Mouse (Mus musculus) left cerebral cortex, adult 11 months (tissue): ENCODE measurements at regions not wholly inside any gene's neighbourhood (a gene's known extent, or its start where the extent isn't known, plus 50 kb on each side); places are given as distances from the start of the nearest gene placed in this dataset.

Source experiments
- DNase-seq: peaks from one replicate; pipeline ENCODE4 v3.0.0; 2022; ENCODE audit warnings: low spot score

DNA sequence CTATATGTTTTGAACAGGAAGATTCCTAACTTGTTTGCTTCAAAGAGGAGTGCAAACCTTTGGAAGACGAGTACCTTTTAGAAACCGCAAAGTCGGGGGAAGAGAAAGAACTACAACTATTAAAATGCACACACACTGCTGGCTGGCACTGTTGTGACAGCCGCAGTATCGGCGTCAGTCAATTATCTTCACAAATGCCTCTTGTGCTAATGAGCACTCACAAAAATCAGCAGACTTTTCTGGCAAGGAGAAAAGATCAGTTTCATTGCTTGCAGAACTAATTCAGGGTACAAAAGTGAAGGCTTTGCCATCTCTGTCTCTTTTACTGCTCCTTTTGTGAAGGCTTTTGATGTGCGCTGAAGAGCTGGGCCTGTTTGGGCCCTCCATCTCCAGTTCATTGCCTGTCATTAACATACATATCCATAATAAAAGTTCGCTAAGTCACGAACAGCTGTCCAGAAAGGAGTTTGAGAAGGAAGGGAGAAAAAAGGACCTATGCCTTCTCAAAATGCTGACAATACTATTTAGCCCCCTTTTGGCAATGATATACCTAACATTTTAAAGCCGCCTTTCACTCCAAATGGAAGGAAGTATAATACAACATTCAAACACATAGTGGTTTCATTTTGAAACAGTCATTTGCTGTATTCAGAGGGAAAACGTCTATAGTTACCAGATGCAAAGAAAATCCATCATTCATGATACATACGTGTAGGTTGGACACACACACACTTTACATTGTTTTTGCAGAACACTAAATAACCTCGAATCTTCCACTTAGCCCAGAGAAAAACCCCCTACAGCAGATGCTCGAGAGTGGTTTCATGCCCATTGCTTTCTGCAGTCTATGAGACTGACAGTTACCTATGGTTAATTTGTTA is 186.6 kb upstream of the Sp8 start:
- DNase-seq, result no peak

DNA sequence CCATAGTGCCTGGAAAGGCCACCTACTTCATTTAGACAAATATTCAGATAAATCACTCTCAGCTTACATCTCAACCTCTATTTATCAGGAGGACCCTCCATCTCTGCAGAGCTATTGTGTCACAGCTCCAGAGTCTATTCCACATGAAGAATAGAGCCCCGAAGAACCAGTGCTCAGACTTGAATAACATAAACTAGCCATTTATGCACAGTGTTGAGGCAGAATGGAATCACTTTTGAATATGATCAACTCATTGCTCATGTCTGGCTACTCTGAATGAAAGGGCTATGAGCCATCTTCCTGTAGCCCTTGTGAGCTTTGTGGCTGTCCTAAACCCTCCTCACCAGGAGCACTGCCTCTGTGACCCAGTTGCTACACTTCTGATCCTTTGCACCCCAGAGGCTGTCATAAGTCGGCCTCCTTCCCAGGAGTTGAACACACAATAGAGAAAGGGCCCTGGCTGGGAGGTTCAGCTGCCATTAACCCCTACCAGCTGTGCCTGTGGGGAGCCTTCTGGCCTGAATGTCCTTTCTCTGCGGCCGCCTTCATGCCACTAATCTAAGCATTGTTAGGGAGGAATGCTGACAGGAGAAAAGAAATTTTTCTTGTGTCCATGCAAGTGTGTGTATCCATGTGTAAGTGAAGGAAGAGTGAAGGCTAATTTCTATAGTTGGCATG is 195.5 kb upstream of the Sp8 start:
- DNase-seq, result no peak

DNA sequence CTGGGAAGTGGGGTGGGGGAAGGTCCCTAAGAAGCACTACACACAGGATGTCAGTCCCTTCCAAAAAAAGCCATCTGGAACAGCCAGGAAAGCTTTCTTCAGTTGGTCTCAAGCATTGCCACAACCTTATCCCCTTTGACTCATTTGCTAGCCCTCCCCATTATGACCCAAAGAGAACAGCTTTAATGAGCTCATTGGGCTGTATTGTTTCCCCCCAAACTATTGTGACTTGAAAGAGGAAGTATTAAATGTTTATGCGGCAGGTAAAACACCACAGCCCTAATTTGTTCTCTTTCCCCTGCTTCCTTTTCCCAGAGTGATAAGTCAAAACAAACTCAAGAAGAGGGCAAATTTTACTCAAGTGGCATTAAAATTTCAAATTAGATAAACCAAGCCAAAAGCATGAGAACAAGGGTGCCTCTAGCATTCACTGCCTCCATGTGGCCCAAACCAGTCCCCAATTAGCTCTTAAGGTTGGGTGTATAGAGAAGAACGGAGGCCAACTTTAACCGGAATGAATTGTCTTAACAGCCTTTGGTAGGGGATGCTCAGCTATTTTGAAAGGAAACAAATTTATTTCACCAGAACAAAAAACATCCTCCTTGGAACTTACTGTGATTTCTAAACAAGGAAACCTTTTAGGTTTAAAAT is 196.7 kb upstream of the Sp8 start:
- no peak for DNase-seq

DNA sequence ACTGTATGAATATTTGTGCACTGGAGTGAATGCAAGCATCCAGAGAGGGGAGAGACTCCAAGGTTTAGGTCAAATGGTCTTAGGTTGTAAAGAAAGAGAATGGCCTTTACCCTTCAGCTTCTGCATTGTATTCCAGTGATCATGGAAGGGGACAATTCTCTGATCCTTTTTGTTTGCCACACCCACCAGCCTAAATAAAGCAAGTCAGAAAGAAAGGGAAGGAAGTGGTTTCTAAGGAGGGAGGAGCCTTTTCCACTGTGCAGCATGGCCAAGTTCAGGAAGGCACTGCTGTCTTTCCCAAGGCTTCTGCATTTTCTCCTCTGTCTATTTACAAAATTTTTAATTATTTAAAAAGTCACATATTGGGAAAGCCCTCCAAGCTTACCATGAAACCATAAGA is 197.5 kb upstream of the Sp8 start:
- no peak for DNase-seq

DNA sequence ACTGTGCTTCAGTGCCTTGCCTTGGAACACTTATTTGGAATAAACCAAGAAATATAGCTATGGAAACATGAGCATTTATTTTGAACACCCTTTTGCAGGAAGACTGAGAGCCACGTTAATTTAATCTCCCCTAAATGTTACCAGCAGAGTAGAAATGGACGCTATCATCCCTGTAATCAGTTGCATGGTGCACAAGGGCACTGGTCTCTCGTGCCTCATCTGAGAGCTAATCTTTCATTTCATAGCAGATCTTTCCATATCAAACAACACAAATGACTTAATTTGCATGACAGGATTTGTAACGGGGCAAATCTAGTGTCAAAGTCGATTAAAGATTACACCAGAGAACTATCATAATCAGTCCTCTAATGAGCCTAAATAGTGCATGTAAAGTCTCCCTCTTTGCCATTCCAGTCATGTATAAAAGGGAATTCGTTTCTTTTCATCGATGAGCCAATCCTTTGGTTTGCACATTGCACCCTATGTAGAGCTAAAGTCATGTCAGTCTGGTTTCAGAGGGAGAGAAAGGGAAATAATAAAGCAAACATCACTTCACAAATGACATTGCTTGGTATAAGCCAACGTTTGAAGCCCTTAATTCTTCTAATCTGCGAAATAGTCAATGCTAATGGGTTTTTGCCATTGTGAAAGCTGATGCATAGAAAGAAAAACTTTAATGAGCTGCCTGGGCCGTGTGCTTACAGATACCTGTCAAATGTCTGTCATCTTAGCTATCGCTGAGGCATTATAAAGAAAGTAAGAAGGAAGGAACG is 198.7 kb upstream of the Sp8 start:
- no peak for DNase-seq

DNA sequence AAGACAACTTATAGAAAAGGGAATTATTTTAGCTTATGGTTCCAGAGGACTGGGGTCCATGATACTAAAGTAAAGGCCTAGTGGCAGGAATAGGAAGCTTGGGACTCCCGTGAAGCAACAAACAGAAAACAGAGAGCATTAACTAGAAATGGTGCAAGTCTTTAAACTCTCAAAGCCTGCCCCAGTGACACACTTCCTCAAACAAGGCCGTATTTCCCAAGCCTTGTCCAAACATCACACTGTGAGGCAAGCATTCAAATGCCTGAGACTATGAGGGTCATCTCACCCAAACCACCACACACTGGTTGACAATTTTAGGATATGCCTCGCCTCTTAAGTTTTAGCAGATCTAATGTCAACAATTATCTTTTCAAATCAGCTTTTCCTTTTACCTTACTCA is 205.2 kb upstream of the Sp8 start:
- DNase-seq, result no peak

DNA sequence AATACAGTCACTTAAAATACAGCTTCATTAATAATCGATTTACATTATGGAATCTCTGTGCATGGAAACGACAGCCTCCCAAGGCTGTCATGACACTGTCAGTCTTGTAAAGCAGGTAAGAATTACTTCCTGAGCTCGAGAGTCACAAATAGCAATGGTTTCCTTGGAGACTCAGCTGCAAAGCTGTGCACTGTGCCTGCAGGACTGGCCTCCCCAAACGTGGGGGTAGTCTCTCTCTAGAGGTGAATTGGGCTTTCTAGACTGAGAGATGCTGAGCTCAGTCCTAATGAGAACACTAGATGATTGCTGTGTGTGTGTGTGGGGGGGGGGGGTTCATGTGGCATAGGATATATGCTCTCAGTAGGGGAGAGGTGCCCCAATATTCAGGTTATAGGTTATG is 208.9 kb upstream of the Sp8 start:
- DNase-seq, result no peak

DNA sequence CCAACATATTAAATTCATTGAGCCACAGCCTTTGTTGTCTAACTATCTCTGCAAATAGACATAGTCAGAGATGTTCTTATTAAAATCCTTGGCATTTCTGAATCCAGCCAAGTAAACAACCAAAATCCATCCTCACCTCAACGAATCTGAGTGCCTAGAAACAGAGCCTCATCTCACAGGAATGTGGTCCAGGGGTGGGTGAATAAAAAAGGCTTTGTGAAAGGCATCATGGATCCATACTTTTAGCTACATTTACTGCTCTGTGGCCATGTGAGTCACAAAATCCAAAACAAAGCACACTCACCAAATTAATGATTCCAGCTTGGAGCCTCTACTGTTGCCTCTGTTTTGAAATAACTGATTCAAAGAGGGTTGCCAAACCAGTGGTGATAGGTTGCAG is 210.7 kb upstream of the Sp8 start:
- DNase-seq, result no peak

DNA sequence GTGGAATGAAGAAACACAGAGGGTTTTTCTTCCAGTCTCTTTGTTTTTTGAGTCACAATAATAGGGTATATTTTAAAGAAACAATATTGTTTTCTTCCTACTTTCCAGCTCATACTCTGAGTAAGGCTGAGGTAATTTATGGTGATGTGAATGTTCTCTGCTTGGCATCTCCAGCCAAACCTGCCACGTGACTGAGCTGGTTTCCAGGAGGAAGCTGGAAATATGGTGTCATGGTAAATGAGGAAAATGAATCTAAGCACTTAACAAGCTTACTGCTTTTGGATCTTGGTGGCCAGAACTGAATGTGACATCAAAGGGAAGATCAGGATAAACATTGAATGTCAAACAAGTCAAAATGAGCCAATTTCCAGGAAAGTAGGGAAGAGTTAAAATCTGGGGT is 215.8 kb upstream of the Sp8 start:
- no peak for DNase-seq

DNA sequence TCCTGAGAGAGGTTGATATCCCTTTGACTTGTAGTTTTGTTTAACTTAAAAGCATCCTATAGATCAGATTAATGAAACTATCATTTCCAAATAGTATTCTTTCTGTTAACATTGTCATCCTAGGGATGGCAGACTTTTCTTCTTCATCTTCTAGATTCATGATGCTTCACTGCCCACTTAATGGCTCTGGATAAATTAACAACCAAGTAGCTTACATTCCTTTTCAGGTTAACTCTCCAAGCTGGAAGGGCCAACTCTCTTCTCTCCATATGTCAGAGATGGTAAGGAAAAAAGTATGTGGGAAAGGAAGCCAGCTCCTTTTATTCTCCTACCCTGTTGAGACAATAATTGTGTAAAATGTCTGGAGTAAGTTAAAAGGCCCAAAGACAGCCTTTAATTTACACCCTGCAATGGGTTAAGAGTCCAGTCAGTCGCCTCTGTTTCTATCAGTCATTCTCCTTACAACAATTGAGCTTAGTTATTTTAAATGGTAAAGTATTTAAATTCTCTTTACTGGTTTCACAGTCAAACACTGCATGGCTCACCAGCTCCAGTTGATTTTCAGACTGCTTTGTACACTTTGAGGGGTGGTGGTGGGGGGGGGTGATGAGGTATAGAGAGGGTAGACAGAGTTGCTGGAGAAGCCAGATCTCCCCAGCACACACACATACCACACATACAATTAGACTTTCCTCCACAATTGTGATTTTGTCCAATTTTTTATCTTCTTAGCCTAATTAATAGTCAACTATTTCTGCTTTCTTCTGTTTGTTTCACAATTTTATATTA is 224.2 kb upstream of the Sp8 start:
- no peak for DNase-seq

DNA sequence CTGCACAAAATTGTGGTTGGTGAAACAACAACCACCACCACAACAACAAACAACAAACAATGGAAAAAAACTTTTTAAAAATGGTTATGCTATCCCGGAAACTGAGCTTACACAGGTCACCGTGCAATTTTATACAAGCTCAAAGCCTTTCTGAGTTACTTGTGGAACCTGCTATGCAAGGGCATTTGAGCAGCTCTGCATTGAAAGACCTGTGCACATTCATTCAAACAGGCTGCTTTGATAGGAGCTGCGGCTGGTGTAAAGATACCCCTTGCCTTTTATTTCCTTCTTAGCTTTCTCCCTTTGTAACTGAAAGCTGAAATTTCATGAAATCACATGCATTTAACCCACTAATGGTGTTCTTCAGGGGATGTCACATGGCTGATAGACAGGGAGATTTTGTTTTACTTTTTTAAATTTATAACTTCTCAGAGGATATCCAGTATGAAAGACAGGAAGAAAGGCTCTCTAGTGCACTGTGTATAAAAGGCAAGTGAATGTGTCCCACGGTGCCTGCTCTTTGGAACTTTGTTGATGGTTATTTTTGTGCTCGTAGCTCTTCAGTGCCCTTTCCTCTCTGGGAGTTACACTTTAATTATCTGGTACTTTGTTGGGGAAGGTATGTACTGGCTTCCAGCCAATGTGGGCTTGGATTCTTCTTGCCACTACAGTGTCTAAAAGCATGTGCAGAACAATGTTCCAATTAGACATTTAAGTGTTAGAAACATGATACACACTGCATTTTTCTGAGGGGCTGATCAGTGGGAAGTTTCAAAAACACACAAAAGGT is 225.1 kb upstream of the Sp8 start:
- DNase-seq, result no peak

DNA sequence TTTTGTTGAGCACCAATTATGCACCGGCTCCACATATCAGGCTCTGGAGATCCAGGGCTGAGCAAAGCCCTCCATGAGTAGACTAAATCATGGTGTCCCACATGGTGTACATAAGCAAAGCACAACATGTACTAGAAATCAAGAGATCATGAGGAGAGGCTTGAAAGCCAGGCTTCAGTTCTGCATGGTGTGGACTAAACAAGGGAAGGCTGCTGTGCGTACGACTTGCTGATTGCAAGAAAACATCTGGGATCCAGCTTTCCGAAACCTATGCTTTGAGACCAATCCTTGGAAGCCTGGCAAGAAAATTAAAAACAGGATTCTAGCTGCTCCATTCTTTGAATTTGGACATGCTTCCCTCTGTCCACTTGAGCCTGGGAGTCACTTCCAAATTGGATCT is 249.1 kb upstream of the Sp8 start:
- DNase-seq, result no peak

DNA sequence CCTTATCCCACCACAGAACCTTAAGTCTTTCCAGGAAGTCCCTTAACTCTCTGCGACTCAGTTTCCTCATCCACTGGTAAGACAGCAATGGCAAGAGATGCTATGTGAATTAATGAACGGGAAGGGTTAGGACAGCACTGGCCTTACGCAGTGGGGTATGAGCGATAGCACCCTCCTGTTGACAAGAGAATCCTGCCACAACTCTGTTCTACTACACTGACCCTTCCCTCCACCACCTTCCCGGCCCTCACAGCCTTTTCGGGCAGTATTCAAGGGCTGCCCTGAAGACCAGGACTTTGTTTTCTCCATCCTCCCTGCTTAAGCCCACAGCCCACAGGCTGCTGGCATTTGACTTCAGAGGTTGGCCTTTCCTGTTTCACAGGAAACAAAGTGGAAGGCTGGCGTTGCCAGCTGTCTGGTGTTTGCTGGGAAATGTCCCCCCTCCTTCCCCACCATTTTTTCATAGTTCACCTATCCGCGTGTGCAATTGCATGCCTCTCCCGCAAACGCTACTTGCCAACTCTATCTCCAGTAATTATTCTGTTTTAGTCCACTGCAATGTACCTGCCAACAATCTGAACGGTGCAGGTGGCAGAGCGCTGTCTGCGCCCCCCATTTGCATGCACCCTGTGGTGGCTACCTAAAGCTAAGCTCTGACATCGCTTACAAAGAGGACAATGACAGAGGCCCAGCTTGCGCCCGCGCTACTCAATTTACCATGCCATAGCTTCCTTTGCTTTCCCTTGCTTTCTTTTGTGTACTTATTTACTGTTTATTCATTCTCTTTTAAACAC is 251.2 kb upstream of the Sp8 start:
- DNase-seq, result no peak

DNA sequence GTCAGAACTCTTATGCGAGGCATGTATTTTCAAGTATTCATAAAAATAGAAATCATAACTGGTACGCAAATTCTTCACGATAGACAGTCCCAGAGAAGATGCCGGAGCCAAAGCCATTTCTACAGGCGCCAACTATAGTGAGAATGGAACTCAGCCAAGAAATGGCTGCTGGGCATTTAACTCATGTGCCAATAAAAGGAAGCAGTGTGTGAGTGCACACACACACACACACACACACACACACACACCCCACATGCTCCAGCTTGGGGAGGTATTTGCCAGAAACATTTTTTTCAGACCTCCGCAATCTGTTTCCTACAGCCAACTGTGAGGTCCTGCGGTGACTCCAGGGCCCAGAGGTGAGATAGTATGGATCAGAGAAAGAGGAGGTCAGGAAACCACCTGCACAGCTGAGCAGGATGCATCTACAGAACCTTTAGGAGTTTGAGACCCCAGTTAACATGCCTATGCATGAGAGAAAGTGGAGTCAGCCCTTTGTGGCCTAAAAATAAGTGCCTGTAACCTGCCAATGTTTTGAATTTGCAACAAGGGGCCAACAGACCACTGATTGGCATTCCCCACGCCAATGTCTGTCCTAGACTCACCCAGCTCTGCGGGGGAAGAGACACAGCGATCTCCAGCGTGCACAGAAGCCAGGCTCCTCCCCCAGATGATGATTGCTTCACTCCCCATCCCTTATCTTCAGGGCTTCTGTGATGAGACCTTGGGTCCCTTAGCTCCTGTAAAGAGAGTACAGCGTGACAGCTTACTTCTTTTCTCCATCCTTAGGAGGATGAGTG is 262.1 kb upstream of the Sp8 start:
- DNase-seq, result no peak

DNA sequence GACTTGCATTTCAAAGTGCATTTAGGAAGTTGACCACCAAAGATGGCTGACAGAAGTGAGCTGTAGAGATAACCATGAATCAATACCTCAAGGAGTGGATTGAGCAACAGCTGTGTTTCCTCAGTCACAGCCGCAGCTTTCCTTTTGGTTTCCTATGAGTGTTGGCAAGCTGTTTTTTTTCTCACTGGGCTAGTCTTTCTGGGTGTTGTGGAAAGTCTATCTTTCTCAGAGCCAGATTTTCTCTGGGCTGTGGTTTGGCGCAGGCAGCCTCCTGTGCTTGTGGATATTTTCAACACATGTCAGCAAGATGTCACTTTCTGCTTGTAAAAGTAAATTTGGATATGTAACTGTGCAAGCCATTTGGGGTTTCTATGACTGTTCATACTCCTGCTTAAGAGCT is 268.6 kb upstream of the Sp4 start:
- DNase-seq, result peak; percentile 7

DNA sequence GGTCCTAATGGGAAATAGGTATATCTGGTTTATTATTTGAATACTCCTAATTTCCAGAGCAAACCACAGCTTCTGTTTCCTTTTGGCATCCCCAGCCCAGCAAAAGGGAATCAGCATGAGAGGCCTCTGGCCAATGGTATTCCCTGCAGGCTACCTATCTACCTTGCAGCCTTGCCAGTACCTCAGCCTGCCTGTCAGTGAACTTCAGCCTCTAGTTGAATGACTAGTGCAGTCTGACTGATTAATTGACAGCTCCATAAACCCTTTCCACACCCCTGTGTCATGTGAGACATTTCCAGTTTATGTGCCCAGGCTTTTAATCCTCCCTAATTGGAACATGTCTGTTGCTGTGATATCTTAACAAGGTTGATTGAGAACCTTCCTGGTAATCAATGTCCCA is 265.4 kb upstream of the Sp4 start:
- no peak for DNase-seq

DNA sequence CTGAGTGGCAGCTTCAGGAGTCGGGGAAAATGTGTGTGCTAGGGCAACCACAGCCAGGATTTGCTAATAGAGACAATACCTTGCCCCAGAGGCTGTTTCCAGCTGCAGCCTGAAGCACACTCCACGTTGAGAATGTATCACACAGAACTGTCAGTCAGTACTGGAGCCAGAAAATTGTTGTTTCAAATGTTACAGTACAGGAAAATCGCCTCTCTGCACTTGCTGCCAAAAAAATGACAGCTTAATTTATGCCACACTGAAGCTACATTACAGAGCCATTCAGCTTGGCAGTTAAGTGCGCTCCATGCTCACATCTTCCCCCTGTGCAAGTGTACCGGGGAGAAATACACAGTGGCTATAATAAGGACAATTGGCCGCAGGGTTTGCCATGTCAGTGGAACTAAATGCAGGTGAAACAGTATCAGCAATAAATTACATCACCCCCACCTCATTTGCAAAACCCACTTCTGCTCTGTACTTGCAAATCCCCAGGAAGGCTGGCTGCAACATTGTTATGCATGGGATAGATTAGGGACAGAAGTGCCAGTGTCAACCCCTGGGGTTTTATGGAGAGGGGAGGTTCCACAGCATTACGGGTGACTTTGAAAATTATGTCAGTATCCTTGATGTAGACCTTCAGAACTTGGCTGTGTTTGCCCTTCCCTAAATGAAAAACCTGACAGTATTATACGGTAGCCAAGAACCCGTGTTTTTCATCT is 263.3 kb upstream of the Sp4 start:
- no peak for DNase-seq

DNA sequence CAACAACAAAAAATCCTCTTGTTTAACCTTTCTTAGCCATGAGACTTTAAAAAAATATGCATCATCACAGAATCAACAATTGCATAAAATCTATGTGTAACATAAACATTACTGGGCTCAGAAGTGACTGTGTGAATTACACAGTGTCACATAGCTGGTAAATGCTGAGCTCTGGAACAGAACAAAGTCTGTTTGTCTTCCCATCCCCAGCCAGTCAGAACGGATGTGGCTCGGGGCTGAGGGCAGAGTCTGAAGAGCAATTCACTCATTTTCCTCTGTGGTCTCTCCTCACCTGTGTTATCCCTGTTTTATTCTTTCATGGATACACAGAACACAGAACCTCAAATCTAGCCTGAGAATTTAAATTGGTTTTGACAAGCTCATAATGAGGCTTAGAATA is 261.0 kb upstream of the Sp4 start:
- no peak for DNase-seq

DNA sequence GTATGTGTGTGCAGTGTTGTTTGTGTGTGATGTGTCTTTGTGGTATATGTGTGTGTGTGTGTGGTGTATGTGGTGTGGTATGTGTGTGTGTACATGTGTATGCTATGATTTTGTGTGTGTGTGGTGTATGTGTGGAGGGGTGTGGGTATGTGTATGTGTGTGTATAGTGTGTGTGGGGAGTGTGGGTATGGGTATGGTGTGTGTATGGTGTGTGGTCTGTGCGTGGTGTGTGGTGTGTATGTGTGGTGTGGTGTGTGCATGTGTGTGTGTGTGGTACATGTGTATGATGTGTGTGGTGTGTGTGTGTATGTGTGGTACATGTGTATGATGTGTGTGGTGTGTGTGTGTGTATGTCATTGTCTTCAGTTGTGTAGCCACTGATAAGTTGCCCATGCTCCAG is 247.8 kb upstream of the Sp4 start:
- no peak for DNase-seq
